ENCODE assay signal across 8 mouse cellular contexts in the genomic region with DNA sequence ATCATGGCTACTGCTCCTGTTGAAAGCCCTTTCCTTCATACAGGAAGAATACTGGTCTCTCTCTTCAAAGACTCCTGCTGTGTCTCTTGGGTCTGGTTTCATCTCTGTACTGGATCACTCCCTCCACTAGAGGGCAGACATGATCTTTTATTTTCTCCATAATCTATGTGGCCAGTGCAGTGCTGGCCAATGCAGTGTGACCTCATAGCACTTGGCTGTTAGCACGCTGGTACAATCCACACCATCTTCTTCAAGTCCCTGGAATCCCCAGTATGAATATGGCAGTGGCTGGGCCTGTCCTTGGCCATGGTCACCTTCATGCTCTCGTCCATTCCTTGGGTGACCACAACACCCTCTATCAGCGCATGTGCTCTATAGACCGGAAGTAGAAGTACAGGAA. TPM values are rescaled to one million over a fixed set of nuclear protein-coding genes. Genes with fewer than 3 reads are reported as not detected.
DNase-seq lines count a peak whose midpoint lies in the region; ATAC-seq and TF ChIP-seq lines count a peak whose summit lies in the region.

No protein-coding gene starts in this region.

- no peak for TF ChIP-seq EP300 in lung, postnatal 0 days (IDR thresholded peaks at IDR 0.05)

- H3K4me1 ChIP-seq in cerebellum, adult 2 months (ENCODE audit: control insufficient read depth, insufficient read depth, low read length): no peaks in the 10 kb centered on the region
- H3K4me1 ChIP-seq in kidney, embryonic 15.5 days: no peaks in the 10 kb centered on the region
- no peaks in the 10 kb centered on the region for H3K4me1 ChIP-seq in lung, postnatal 0 days (ENCODE audit: insufficient read depth, low read depth, low read length)

- 72% methylated on average over 4 of the region's 4 CpGs for WGBS in cerebellum, adult 2 months
- 78% methylated on average over 4 of the region's 4 CpGs for WGBS in kidney, embryonic 15.5 days
- WGBS in lung, postnatal 0 days: 79% methylated on average over 4 of the region's 4 CpGs

- no peak overlapping the region for H3K4me3 ChIP-seq in cerebellum, adult 2 months (replicated peaks; ENCODE audit: insufficient read depth, low read depth, low read length)
- no peak overlapping the region for H3K4me3 ChIP-seq in kidney, embryonic 15.5 days (replicated peaks)
- no peak overlapping the region for H3K4me3 ChIP-seq in lung, postnatal 0 days (ENCODE audit: low read depth, low read length)

- no peak for TF ChIP-seq POLR2A in cerebellum, adult 2 months (IDR thresholded peaks at IDR 0.05; ENCODE audit: borderline replicate concordance, insufficient read depth, low read length)

- H3K36me3 ChIP-seq in kidney, embryonic 15.5 days: peaks cover 67% of the 10 kb centered on the region
- H3K36me3 ChIP-seq in lung, postnatal 0 days (ENCODE audit: insufficient read depth, low read length): peaks cover 38% of the 10 kb centered on the region; the same call in 1 of the 2 replicates

- peak; percentile 64 for ATAC-seq in granulocyte monocyte progenitor cell, adult 5-6 weeks (replicated peaks; ENCODE audit: poor library complexity, severe bottlenecking)
- ATAC-seq in kidney, embryonic 15.5 days (replicated peaks; ENCODE audit: low FRiP score): peak; percentile 83
- peak; percentile 84 for ATAC-seq in lung, postnatal 0 days

- no peaks in the 10 kb centered on the region for H3K9me3 ChIP-seq in kidney, embryonic 15.5 days (replicated peaks)
- H3K9me3 ChIP-seq in lung, postnatal 0 days (ENCODE audit: low read length): no peaks in the 10 kb centered on the region

- H3K27me3 ChIP-seq in cerebellum, adult 2 months (ENCODE audit: control insufficient read depth, insufficient read depth, low read length): no peaks in the 10 kb centered on the region
- H3K27me3 ChIP-seq in kidney, embryonic 15.5 days: no peaks in the 10 kb centered on the region
- H3K27me3 ChIP-seq in lung, postnatal 0 days (replicated peaks; ENCODE audit: insufficient read depth, low read length): no peaks in the 10 kb centered on the region

- TF ChIP-seq CTCF in cerebellum, adult 2 months (IDR thresholded peaks at IDR 0.05; ENCODE audit: borderline replicate concordance, insufficient read depth, low read depth, low read length): peak; percentile 52
- TF ChIP-seq CTCF in lung, postnatal 0 days (IDR thresholded peaks at IDR 0.05): peak; percentile 77

- no peak overlapping the region for H3K27ac ChIP-seq in cerebellum, adult 2 months (ENCODE audit: insufficient read depth, low read length)
- no peak overlapping the region for H3K27ac ChIP-seq in kidney, embryonic 15.5 days
- H3K27ac ChIP-seq in lung, postnatal 0 days (ENCODE audit: low read length): no peak overlapping the region

- no peak overlapping the region for H3K4me2 ChIP-seq in kidney, embryonic 15.5 days
- no peak overlapping the region for H3K4me2 ChIP-seq in lung, postnatal 0 days (replicated peaks; ENCODE audit: low read depth, low read length)

- no peak overlapping the region for H3K9ac ChIP-seq in kidney, embryonic 15.5 days
- H3K9ac ChIP-seq in lung, postnatal 0 days (replicated peaks; ENCODE audit: low read depth): no peak overlapping the region

- DNase-seq in right cerebral cortex, adult 18-20 months: peak; percentile 22
- DNase-seq in right cerebral cortex, postnatal 25 days: no peak
- peak; percentile 12 to 41 for DNase-seq in cerebellum, adult 2 months
- peak; percentile 72 for DNase-seq in lung, postnatal 0 days (ENCODE audit: low spot score)
- peak; percentile 29 for DNase-seq in skeletal muscle tissue, adult 2 months (ENCODE audit: low read depth, low spot score)
- no peak for DNase-seq in spleen, adult 12 weeks (ENCODE audit: low spot score)

RNA-seq across cellular contexts. Expression of a gene that starts 27.1 kb away (rescaled TPM):
- polyA plus RNA-seq in cerebellum, adult 2 months (2012; rRNA removed): 8.0 and 8.3 TPM in 2 replicates
- 39.3 and 55.1 TPM in 2 replicates for total RNA-seq in granulocyte monocyte progenitor cell, adult 5-6 weeks (2014; fragmentation: Nextera tagmentation)
- 87.7 and 106 TPM in 2 replicates for total RNA-seq in granulocyte monocyte progenitor cell, adult 5-6 weeks (2017)
- polyA plus RNA-seq in kidney, embryonic 15.5 days (2015; fragmentation: Nextera tagmentation; extraction: Ambion mirVana): 14.3 and 15.2 TPM in 2 replicates
- polyA plus RNA-seq in lung, postnatal 0 days (2015; fragmentation: Nextera tagmentation; extraction: Ambion mirVana): 40.3 and 49.9 TPM in 2 replicates

Comparison
In these comparisons a context has a peak if more than half of its experiments do, and no peak if none do; other contexts are left out.
1. DNase-seq: peak in right cerebral cortex, adult 18-20 months (single experiment), cerebellum, adult 2 months (2 of 2), lung, postnatal 0 days (single experiment) and skeletal muscle tissue, adult 2 months (single experiment); none in right cerebral cortex, postnatal 25 days (single experiment) and spleen, adult 12 weeks (single experiment).
2. Peak in every context shown above with its lines, with median percentiles within 50 percentile points of each other: ATAC-seq.